Mouse (Mus musculus) kidney, adult 9 months (tissue): ENCODE data around the gene Gm9774.

Experiments
- DNase-seq: peaks from one replicate; pipeline ENCODE4 v3.0.0; 2022

The Gm9774 gene

GRCm38 (mm10) chr3:92429323-92429722, at the start of gene Gm9774:
Gm9774 (minus strand) TSS chr3:92429423.
- DNase-seq, result no peak

- DNase-seq, result no peak
These were observed 40.9 kb upstream of the Gm9774 start for GRCm38 (mm10) chr3:92470111-92470510.

GRCm38 (mm10) chr3:92467424-92467823, 38.2 kb upstream of the Gm9774 start:
- no peak for DNase-seq

GRCm38 (mm10) chr3:92466576-92466975, 37.4 kb upstream of the Gm9774 start:
- no peak for DNase-seq

- no peak for DNase-seq
These were observed 29.4 kb upstream of the Gm9774 start, which contains the start of gene Sprr3 for GRCm38 (mm10) chr3:92458620-92459019. Sprr3 (minus strand) TSS chr3:92458720.

GRCm38 (mm10) chr3:92455151-92455550, 25.9 kb upstream of the Gm9774 start:
- no peak for DNase-seq

- no peak for DNase-seq
These were observed 11.0 kb upstream of the Gm9774 start for GRCm38 (mm10) chr3:92440177-92440576.

GRCm38 (mm10) chr3:92438689-92439088, 9.5 kb upstream of the Gm9774 start, which contains the start of gene Sprr1b:
Sprr1b (minus strand) TSS chr3:92438789.
- no peak for DNase-seq

- no peak for DNase-seq
These were observed 3.1 kb upstream of the Gm9774 start, which contains the start of gene Sprr2k for GRCm38 (mm10) chr3:92432282-92432681. Sprr2k (plus strand) TSS chr3:92432582.

- no peak for DNase-seq
These were observed 11.4 kb downstream of the Gm9774 start, which contains the start of gene Sprr2j-ps for GRCm38 (mm10) chr3:92417782-92418181. Sprr2j-ps (plus strand) TSS chr3:92418082.

GRCm38 (mm10) chr3:92407691-92408090, 21.5 kb downstream of the Gm9774 start, which contains the start of gene Sprr2i:
Sprr2i (plus strand) TSS chr3:92407991.
- DNase-seq, result no peak

GRCm38 (mm10) chr3:92394301-92394700, 34.9 kb downstream of the Gm9774 start:
- DNase-seq, result no peak

GRCm38 (mm10) chr3:92385385-92385784, 43.8 kb downstream of the Gm9774 start, which contains the start of gene Sprr2h:
Sprr2h (plus strand) TSS chr3:92385685.
- DNase-seq, result no peak
